Mouse (Mus musculus) liver, postnatal 0 days (tissue): Measurements from ENCODE around the gene Rilp. TPM values are rescaled to one million over a fixed set of nuclear protein-coding genes. Genes with fewer than 3 reads are reported as not detected.

ENCODE experiments used
- ATAC-seq: fragments of 200-750 bp; cut with Nextera tagmentation; 2 replicates; pipeline ENCODE4 v1.8.0; 2017; ENCODE audit warnings: mild to moderate bottlenecking, moderate library complexity
- DNase-seq: peaks from one replicate; pipeline ENCODE4 v3.0.0-alpha.2; 2016
- H3K27ac ChIP-seq: fragments of 300-500 bp; sonication (generic); 2 replicates; pipeline ENCODE4 v1.5.1; 2014; ENCODE audit warnings: antibody characterized with exemption, moderate library complexity, mild to moderate bottlenecking, low read depth
- H3K27me3 ChIP-seq: fragments of 300-500 bp; sonication (generic); 2 replicates; pipeline ENCODE4 v1.6.1; 2014; ENCODE audit warnings: low read length, control low read depth, mixed read lengths; ENCODE audit not compliant: insufficient read depth
- H3K36me3 ChIP-seq: fragments of 300-500 bp; sonication (generic); replicated peaks from 2 replicates; pipeline ENCODE4 v1.6.1; 2014; ENCODE audit warnings: mild to moderate bottlenecking, control low read depth, low read length, moderate library complexity, mixed read lengths; ENCODE audit not compliant: insufficient read depth
- H3K4me1 ChIP-seq: fragments of 300-500 bp; sonication (generic); 2 replicates; pipeline ENCODE4 v1.6.1; 2014; ENCODE audit warnings: antibody characterized with exemption, mild to moderate bottlenecking, control low read depth; ENCODE audit not compliant: insufficient read depth
- H3K4me2 ChIP-seq: fragments of 300-500 bp; sonication (generic); 2 replicates; pipeline ENCODE4 v1.6.1; 2014; ENCODE audit warnings: low read depth, mild to moderate bottlenecking, low read length, moderate library complexity, mixed read lengths
- H3K4me3 ChIP-seq: fragments of 300-500 bp; sonication (generic); 2 replicates; pipeline ENCODE4 v1.5.1; 2014; ENCODE audit warnings: low read depth, low read length
- H3K9ac ChIP-seq: fragments of 300-500 bp; sonication (generic); replicated peaks from 2 replicates; pipeline ENCODE4 v1.6.1; 2014; ENCODE audit warnings: mild to moderate bottlenecking, moderate library complexity
- H3K9me3 ChIP-seq: fragments of 300-500 bp; sonication (generic); 2 replicates; pipeline ENCODE4 v1.6.1; 2016; ENCODE audit warnings: mild to moderate bottlenecking, control low read depth, low read length, mixed read lengths
- CTCF ChIP-seq: sonication (generic); IDR thresholded peaks from 2 replicates; pipeline ENCODE4 v1.5.1; 2016; ENCODE audit warnings: antibody characterized with exemption, low read depth
- EP300 ChIP-seq: IDR thresholded peaks from 2 replicates; pipeline ENCODE4 v1.6.1; 2016; ENCODE audit warnings: antibody characterized with exemption, low read depth, mild to moderate bottlenecking
- WGBS: fragments of 180-500 bp; shearing (Covaris S2); extraction: QIAGEN DNeasy Blood & Tissue Kit; methylation state at CpG from one replicate; pipeline ENCODE4 v1.1.7; 2014; ENCODE audit not compliant: insufficient replicate concordance; 5-methylcytosine and 5-hydroxymethylcytosine counted together
- polyA plus RNA-seq: library from polyadenylated mRNA; unstranded; fragments of >200 nt; fragmentation: Nextera tagmentation; extraction: Ambion mirVana; gene quantifications from 2 replicates; pipeline ENCODE4 v1.2.1, GENCODE M21; 2015

The Rilp gene
- polyA plus RNA-seq, 1 experiment from 2014 or later, result 13.4 TPM

- no peak for TF ChIP-seq EP300
- no peak for TF ChIP-seq CTCF
- ATAC-seq (no peak), DNase-seq (no peak)
- Histone ChIP-seq H3K9me3 (no peaks in the 10 kb centered on the region), H3K27me3 (no peaks in the 10 kb centered on the region), H3K36me3 (peaks cover 5% of the 10 kb centered on the region; the same call in 1 of the 2 replicates), H3K4me2 (no peak overlapping the region), H3K4me1 (no peaks in the 10 kb centered on the region), H3K9ac (no peak overlapping the region), H3K27ac (no peak overlapping the region), H3K4me3 (no peak overlapping the region)
- 80% methylated on average over 4 of the region's 4 CpGs for WGBS
Measured at GRCm38 (mm10) chr11:75521609-75522008, 11.7 kb downstream of the Rilp start.

- Histone ChIP-seq H3K4me2 (no peak overlapping the region), H3K27ac (no peak overlapping the region), H3K4me3 (no peak overlapping the region), H3K4me1 (no peaks in the 10 kb centered on the region), H3K9ac (no peak overlapping the region), H3K36me3 (peaks cover 3% of the 10 kb centered on the region; the same call in 1 of the 2 replicates), H3K27me3 (no peaks in the 10 kb centered on the region), H3K9me3 (no peaks in the 10 kb centered on the region)
- no peak for ATAC-seq
- WGBS, result 81% methylated on average over 2 of the region's 2 CpGs
- no peak for DNase-seq
- TF ChIP-seq EP300 (no peak), CTCF (no peak)
Measured at GRCm38 (mm10) chr11:75522793-75523192, 12.9 kb downstream of the Rilp start.

GRCm38 (mm10) chr11:75525531-75526125, 15.7 kb downstream of the Rilp start:
- WGBS, result 76% methylated on average over 15 of the region's 15 CpGs
- no peak for DNase-seq
- no peak overlapping the region for H3K27ac ChIP-seq
- no peak overlapping the region for H3K4me3 ChIP-seq
- peaks cover 3% of the 10 kb centered on the region; the same call in 1 of the 2 replicates for H3K36me3 ChIP-seq
- no peak overlapping the region for H3K4me2 ChIP-seq
- no peaks in the 10 kb centered on the region for H3K27me3 ChIP-seq
- ATAC-seq, result no peak
- no peaks in the 10 kb centered on the region for H3K9me3 ChIP-seq
- 0 out of 2 replicates have a peak, but pooled peaks cover under 1% of the 10 kb centered on the region for H3K4me1 ChIP-seq
- TF ChIP-seq EP300, result no peak
- H3K9ac ChIP-seq, result no peak overlapping the region

DNA sequence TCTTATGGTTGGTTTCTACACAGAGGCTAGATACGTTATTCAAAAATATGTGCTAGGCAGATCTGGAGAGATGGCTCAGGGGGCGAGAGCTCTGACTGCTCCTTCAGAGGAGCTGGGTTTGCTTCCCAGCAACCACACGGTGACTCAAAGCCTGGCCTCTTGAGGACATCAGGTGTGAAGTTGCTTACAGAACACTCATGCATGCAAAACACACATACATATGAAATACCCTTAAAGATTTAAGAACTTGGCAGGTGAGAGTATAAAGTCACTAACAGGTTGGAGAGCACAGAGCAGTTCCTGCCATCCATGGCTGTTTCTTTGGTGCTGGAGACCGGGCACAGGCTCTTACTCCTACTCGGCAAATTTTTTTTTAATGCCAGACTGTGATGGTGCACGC, 17.0 kb downstream of the Rilp start:
- Histone ChIP-seq H3K9me3 (no peaks in the 10 kb centered on the region), H3K27me3 (no peaks in the 10 kb centered on the region), H3K36me3 (peaks cover 2% of the 10 kb centered on the region; the same call in 1 of the 2 replicates), H3K4me3 (no peak overlapping the region), H3K27ac (no peak overlapping the region), H3K9ac (no peak overlapping the region), H3K4me1 (peaks cover 9% of the 10 kb centered on the region), H3K4me2 (no peak overlapping the region)
- 78% methylated on average over 6 of the region's 6 CpGs for WGBS
- ATAC-seq (no peak), DNase-seq (no peak)
- no peak for TF ChIP-seq CTCF
- no peak for TF ChIP-seq EP300

- no peak overlapping the region for H3K4me2 ChIP-seq
- H3K9ac ChIP-seq, result no peak overlapping the region
- peaks cover 13% of the 10 kb centered on the region for H3K4me1 ChIP-seq
- ATAC-seq (no peak), DNase-seq (no peak)
- no peaks in the 10 kb centered on the region for H3K27me3 ChIP-seq
- no peaks in the 10 kb centered on the region; the same call in 1 of the 2 replicates for H3K36me3 ChIP-seq
- H3K4me3 ChIP-seq, result no peak overlapping the region
- TF ChIP-seq CTCF (no peak), EP300 (no peak)
- H3K27ac ChIP-seq, result no peak overlapping the region
- no peaks in the 10 kb centered on the region for H3K9me3 ChIP-seq
- 50% methylated on average over 4 of the region's 4 CpGs for WGBS
Measured at GRCm38 (mm10) chr11:75529771-75530170, 19.9 kb downstream of the Rilp start.

DNA sequence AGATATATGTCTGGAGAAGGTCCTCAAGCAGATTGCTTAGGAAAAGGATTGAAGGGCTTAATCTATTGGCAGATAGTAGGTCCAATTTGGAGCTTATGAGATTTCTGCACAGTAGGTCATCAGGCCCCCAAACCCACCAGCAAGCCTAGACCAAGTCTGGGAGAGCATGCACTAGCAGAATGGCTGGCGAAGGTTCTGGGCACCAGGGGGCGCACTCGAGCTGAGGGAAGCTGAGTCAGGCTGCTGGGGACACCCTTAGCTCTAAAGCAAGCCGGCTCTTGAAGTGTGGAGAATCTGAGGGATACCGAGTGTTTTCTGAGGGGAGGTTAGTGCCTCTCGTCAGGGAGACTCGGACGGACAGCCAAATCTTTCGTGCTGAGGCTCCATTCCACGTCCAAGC, 20.4 kb downstream of the Rilp start:
- peak overlapping the region; percentile 94 for H3K4me2 ChIP-seq
- H3K27ac ChIP-seq, result peak overlapping the region; percentile 90
- H3K9ac ChIP-seq, result peak overlapping the region; percentile 73
- peak; percentile 98 for DNase-seq
- 0% methylated on average over 10 of the region's 10 CpGs for WGBS
- H3K4me3 ChIP-seq, result peak overlapping the region; percentile 61
- no peaks in the 10 kb centered on the region; the same call in 1 of the 2 replicates for H3K36me3 ChIP-seq
- H3K4me1 ChIP-seq, result peaks cover 15% of the 10 kb centered on the region
- TF ChIP-seq EP300 (no peak), CTCF (peak; percentile 99)
- no peaks in the 10 kb centered on the region for H3K27me3 ChIP-seq
- H3K9me3 ChIP-seq, result no peaks in the 10 kb centered on the region
- peak; percentile 46 for ATAC-seq
